18 mouse cellular contexts compared by ENCODE assay signal in genomic region chr2:68118076-68118475, GRCm38 (mm10).
DNase-seq lines count a peak whose midpoint lies in the region; ATAC-seq and TF ChIP-seq lines count a peak whose summit lies in the region.
"Had no signal": no experiment of that assay in that cellular context is flagged by ENCODE, and none has a peak within 500 bp of the region (broad histone marks: within the 10 kb centered on the region; RNA-seq: fewer than 3 reads in every experiment).

No protein-coding gene starts in this region.

- H3K27ac ChIP-seq in layer of hippocampus, adult 2 months = no peak overlapping the region
- no peak overlapping the region for H3K27ac ChIP-seq in ES-E14 (ENCODE audit: insufficient read depth, low read depth, low read length, poor library complexity, severe bottlenecking)
- no peak overlapping the region for H3K27ac ChIP-seq in cortical plate, adult 2 months (ENCODE audit: insufficient read depth, low read length)
- no peak overlapping the region for H3K27ac ChIP-seq in liver, postnatal 0 days (ENCODE audit: low read depth)
- H3K27ac ChIP-seq: embryonic facial prominence, embryonic 15.5 days; heart, embryonic 10.5 days; intestine, embryonic 15.5 days; limb, embryonic 15.5 days; macrophage; neural tube, embryonic 13.5 days had no signal

- TF ChIP-seq CTCF in layer of hippocampus, adult 2 months (conservative IDR thresholded peaks at IDR 0.05) = peak; percentile 62
- TF ChIP-seq CTCF in cortical plate, adult 2 months (IDR thresholded peaks at IDR 0.05; ENCODE audit: extremely low read depth, insufficient read depth, low read length) = 0 out of 2 replicates have a peak, but pooled peaks have one; percentile 18
- TF ChIP-seq CTCF in liver, postnatal 0 days (IDR thresholded peaks at IDR 0.05; ENCODE audit: low read depth) = no peak

- no peaks in the 10 kb centered on the region for H3K9me3 ChIP-seq in ES-E14 (ENCODE audit: control insufficient read depth, insufficient read depth, low read depth, low read length)
- H3K9me3 ChIP-seq in liver, postnatal 0 days (ENCODE audit: low read length) = 0 out of 2 replicates have a peak, but pooled peaks cover 2% of the 10 kb centered on the region
- H3K9me3 ChIP-seq: embryonic facial prominence, embryonic 15.5 days; heart, embryonic 10.5 days; intestine, embryonic 15.5 days; limb, embryonic 15.5 days; neural tube, embryonic 13.5 days had no signal

- H3K27me3 ChIP-seq in liver, postnatal 0 days (ENCODE audit: insufficient read depth, low read length) = no peaks in the 10 kb centered on the region
- H3K27me3 ChIP-seq: embryonic facial prominence, embryonic 15.5 days; intestine, embryonic 15.5 days; limb, embryonic 15.5 days; neural tube, embryonic 13.5 days had no signal

- WGBS in liver, postnatal 0 days (ENCODE audit: insufficient replicate concordance) = 63% methylated on average over 8 of the region's 8 CpGs

- no peak overlapping the region for H3K4me3 ChIP-seq in layer of hippocampus, adult 2 months
- H3K4me3 ChIP-seq in ES-E14 (ENCODE audit: insufficient read depth in 1 of 2, low read depth in 1 of 2, low read length in 2 of 2, poor library complexity in 1 of 2, severe bottlenecking in 1 of 2) = no peak overlapping the region
- no peak overlapping the region for H3K4me3 ChIP-seq in cortical plate, adult 2 months (ENCODE audit: insufficient read depth, low read length)
- H3K4me3 ChIP-seq in liver, postnatal 0 days (ENCODE audit: low read depth, low read length) = no peak overlapping the region
- H3K4me3 ChIP-seq: embryonic facial prominence, embryonic 15.5 days; heart, embryonic 10.5 days; intestine, embryonic 15.5 days; limb, embryonic 15.5 days; neural tube, embryonic 13.5 days had no signal

- no peaks in the 10 kb centered on the region for H3K36me3 ChIP-seq in ES-E14 (ENCODE audit: control insufficient read depth, insufficient read depth, low read length, poor library complexity, severe bottlenecking)
- no peaks in the 10 kb centered on the region for H3K36me3 ChIP-seq in liver, postnatal 0 days (replicated peaks; ENCODE audit: insufficient read depth, low read length)
- H3K36me3 ChIP-seq: embryonic facial prominence, embryonic 15.5 days; heart, embryonic 10.5 days; intestine, embryonic 15.5 days; limb, embryonic 15.5 days had no signal

- no peaks in the 10 kb centered on the region for H3K4me1 ChIP-seq in ES-E14 (ENCODE audit: control insufficient read depth in 2 of 2, insufficient read depth in 2 of 2, low read length in 2 of 2, poor library complexity in 1 of 2)
- no peaks in the 10 kb centered on the region for H3K4me1 ChIP-seq in cortical plate, adult 2 months (ENCODE audit: control insufficient read depth, insufficient read depth, low read length)
- no peaks in the 10 kb centered on the region for H3K4me1 ChIP-seq in liver, postnatal 0 days (ENCODE audit: insufficient read depth)
- H3K4me1 ChIP-seq: embryonic facial prominence, embryonic 15.5 days; heart, embryonic 10.5 days; intestine, embryonic 15.5 days; limb, embryonic 15.5 days; neural tube, embryonic 13.5 days had no signal

- H3K4me2 ChIP-seq in liver, postnatal 0 days (ENCODE audit: low read depth, low read length) = no peak overlapping the region
- H3K4me2 ChIP-seq: embryonic facial prominence, embryonic 15.5 days; intestine, embryonic 15.5 days; limb, embryonic 15.5 days; neural tube, embryonic 13.5 days had no signal

- ATAC-seq in liver, postnatal 0 days = no peak
- ATAC-seq: forebrain, embryonic 14.5 days; intestine, embryonic 15.5 days had no signal

- peak; percentile 16 to 71 for DNase-seq in adrenal gland, adult (ENCODE audit: inconsistent age in 2 of 2, low spot score in 1 of 2)
- DNase-seq in adrenal gland, adult 8-10 months = no peak
- no peak for DNase-seq in layer of hippocampus, adult 2 months (ENCODE audit: low spot score in 2 of 2)
- DNase-seq in layer of hippocampus, adult 9-10 months (ENCODE audit: low spot score) = no peak
- peak; percentile 38 for DNase-seq in ES-E14 (ENCODE audit: low read depth, low spot score)
- DNase-seq in liver, postnatal 0 days = no peak
- DNase-seq in gastrocnemius, postnatal 4 days (ENCODE audit: low spot score in 2 of 2) = no peak
- DNase-seq: cerebellum, adult 11-12 months; spleen, adult 18-20 months; thymus, postnatal 36 days had no signal

- H3K9ac ChIP-seq in ES-E14 (ENCODE audit: insufficient read depth, low read depth, low read length, poor library complexity, severe bottlenecking) = no peak overlapping the region
- no peak overlapping the region for H3K9ac ChIP-seq in liver, postnatal 0 days (replicated peaks)
- H3K9ac ChIP-seq: embryonic facial prominence, embryonic 15.5 days; intestine, embryonic 15.5 days; limb, embryonic 15.5 days; neural tube, embryonic 13.5 days had no signal

- in situ Hi-C loops in ES-E14 (cut with MboI; ENCODE audit: low sequenced_read_pairs in 2 of 2, unreplicated experiment in 2 of 2) = loop anchor here in 1 of 2 experiments (25.0 kb wide), 1 partner anchor 219 kb away; no protein-coding TSS in a partner anchor

- no peak for TF ChIP-seq POLR2A in cortical plate, adult 2 months (IDR thresholded peaks at IDR 0.05; ENCODE audit: extremely low read depth, insufficient read depth, low read length)

- TF ChIP-seq EP300 in liver, postnatal 0 days (IDR thresholded peaks at IDR 0.05; ENCODE audit: low read depth) = no peak

TF ChIP-seq in ES-E14, 5 proteins besides CTCF, POLR2A, EP300 and RAD21:
- TF ChIP-seq MAFK (IDR thresholded peaks at IDR 0.05; ENCODE audit: insufficient read depth, low read depth, low read length) (peak; percentile 60), HCFC1 (IDR thresholded peaks at IDR 0.05; ENCODE audit: borderline replicate concordance, insufficient read depth, low read length) (no peak), ZNF384 (IDR thresholded peaks at IDR 0.05; ENCODE audit: low read depth, low read length) (no peak), ZC3H11A (IDR thresholded peaks at IDR 0.05; ENCODE audit: borderline replicate concordance, low read depth, low read length) (peak; percentile 45; the same call in 1 of the 2 replicates), CHD2 (IDR thresholded peaks at IDR 0.05; ENCODE audit: low read depth, low read length) (no peak)

Comparison
In these comparisons a context has a peak if more than half of its experiments do, and no peak if none do; other contexts are left out.
1. DNase-seq: peak in adrenal gland, adult (2 of 2) and ES-E14 (single experiment); none in adrenal gland, adult 8-10 months (single experiment), layer of hippocampus, adult 2 months (0 of 2), layer of hippocampus, adult 9-10 months (single experiment), liver, postnatal 0 days (single experiment) and gastrocnemius, postnatal 4 days (0 of 2).